Mouse (Mus musculus) ES-E14 (cell line): ENCODE measurements around the gene Shroom3. TPM values are rescaled to one million over a fixed set of nuclear protein-coding genes. Genes with fewer than 3 reads are reported as not detected.

Source experiments
- DNase-seq: peaks from one replicate; pipeline ENCODE4 v3.0.0-alpha.2; 2013; ENCODE audit warnings: low read depth, low spot score
- H3K27ac ChIP-seq: 2 replicates; pipeline ENCODE4 v1.5.1; 2012; ENCODE audit warnings: low read depth, mild to moderate bottlenecking, low read length, moderate library complexity, mixed read lengths; ENCODE audit not compliant: poor library complexity, insufficient read depth, severe bottlenecking
- H3K36me3 ChIP-seq: 2 replicates; pipeline ENCODE4 v1.6.1; 2012; ENCODE audit warnings: mild to moderate bottlenecking, low read length, moderate library complexity, mixed read lengths; ENCODE audit not compliant: control insufficient read depth, poor library complexity, insufficient read depth, severe bottlenecking
- H3K4me1 ChIP-seq, 2 experiments: fragments of 150-350 bp in 1 of 2; sonication (generic) in 1 of 2; 2 replicates each; pipeline ENCODE4 v1.6.1; 2012; ENCODE audit warnings: low read length in 2 of 2, mild to moderate bottlenecking in 1 of 2, mixed read lengths in 1 of 2; ENCODE audit not compliant: control insufficient read depth in 2 of 2, insufficient read depth in 2 of 2, poor library complexity in 1 of 2
- H3K4me3 ChIP-seq, 2 experiments: fragments of 150-350 bp in 1 of 2; sonication (generic) in 1 of 2; 2 replicates each; pipeline ENCODE4 v1.5.1; 2012; ENCODE audit warnings: low read length in 2 of 2, low read depth in 1 of 2, mild to moderate bottlenecking in 1 of 2, mixed read lengths in 1 of 2; ENCODE audit not compliant: insufficient read depth in 1 of 2, poor library complexity in 1 of 2, severe bottlenecking in 1 of 2
- H3K9ac ChIP-seq: 2 replicates; pipeline ENCODE4 v1.6.1; 2012; ENCODE audit warnings: low read depth, mild to moderate bottlenecking, low read length, mixed read lengths; ENCODE audit not compliant: poor library complexity, insufficient read depth, severe bottlenecking
- H3K9me3 ChIP-seq: fragments of 150-350 bp; sonication (generic); 2 replicates; pipeline ENCODE4 v1.6.1; 2012; ENCODE audit warnings: low read depth, mild to moderate bottlenecking, low read length; ENCODE audit not compliant: control insufficient read depth, insufficient read depth
- CHD2 ChIP-seq: IDR thresholded peaks from 2 replicates; pipeline ENCODE4 v1.6.1; 2014; ENCODE audit warnings: mild to moderate bottlenecking, low read depth, low read length, inconsistent platforms
- HCFC1 ChIP-seq: IDR thresholded peaks from 2 replicates; pipeline ENCODE4 v1.6.1; 2012; ENCODE audit warnings: low read length, inconsistent platforms, borderline replicate concordance; ENCODE audit not compliant: insufficient read depth
- MAFK ChIP-seq: IDR thresholded peaks from 2 replicates; pipeline ENCODE4 v1.6.1; 2014; ENCODE audit warnings: mild to moderate bottlenecking, low read depth, low read length, inconsistent platforms; ENCODE audit not compliant: insufficient read depth
- ZC3H11A ChIP-seq: IDR thresholded peaks from 2 replicates; pipeline ENCODE4 v1.6.1; 2012; ENCODE audit warnings: low read depth, mild to moderate bottlenecking, inconsistent platforms, low read length, borderline replicate concordance
- ZNF384 ChIP-seq: IDR thresholded peaks from 2 replicates; pipeline ENCODE4 v1.6.1; 2012; ENCODE audit warnings: low read depth, low read length, inconsistent platforms
- in situ Hi-C, 2 experiments: fragments of 600-800 bp; cut with MboI; formaldehyde crosslinking; loops; one replicate each; pipeline ENCODE4 v1.15.1; 2025; ENCODE audit warnings: low sequenced_read_pairs in 2 of 2, inconsistent platforms in 1 of 2; ENCODE audit not compliant: unreplicated experiment in 2 of 2
- total RNA-seq: library from RNA; depleted of rRNA; stranded (reverse); fragments of 300-350 nt; gene quantifications from 2 replicates; pipeline ENCODE4 v1.2.3, GENCODE M21; 2012

Shroom3 gene
- total RNA-seq, 1 experiment = 34.1 TPM

GRCm38 (mm10) chr5:92930557-92930956 lies 247.3 kb downstream of the Shroom3 start:
- H3K9me3 ChIP-seq = no peaks in the 10 kb centered on the region
- H3K4me1 ChIP-seq = peaks cover 2% of the 10 kb centered on the region in 2 experiments; a peak in 1 of 4 replicates
- TF ChIP-seq ZC3H11A (no peak), CHD2 (no peak), MAFK (no peak), HCFC1 (no peak), ZNF384 (no peak)
- no peak overlapping the region for H3K9ac ChIP-seq
- DNase-seq = no peak
- H3K36me3 ChIP-seq = peaks cover 13% of the 10 kb centered on the region
- in situ Hi-C loops = no loop called here
- no peak overlapping the region for H3K4me3 ChIP-seq
- H3K27ac ChIP-seq = no peak overlapping the region

GRCm38 (mm10) chr5:92931298-92931697 lies 248.1 kb downstream of the Shroom3 start:
- no peaks in the 10 kb centered on the region for H3K9me3 ChIP-seq
- H3K4me1 ChIP-seq = 0 out of 4 replicates have a peak, but pooled peaks cover 0 to 2% of the 10 kb centered on the region in 2 experiments
- no peak for DNase-seq
- H3K27ac ChIP-seq = no peak overlapping the region
- H3K36me3 ChIP-seq = peaks cover 17% of the 10 kb centered on the region
- H3K9ac ChIP-seq = no peak overlapping the region
- TF ChIP-seq CHD2 (no peak), ZC3H11A (no peak), MAFK (no peak), HCFC1 (no peak), ZNF384 (no peak)
- in situ Hi-C loops = no loop called here
- H3K4me3 ChIP-seq = no peak overlapping the region

GRCm38 (mm10) chr5:92933010-92933409 lies 249.8 kb downstream of the Shroom3 start:
- TF ChIP-seq MAFK (no peak), ZNF384 (no peak), HCFC1 (no peak), ZC3H11A (no peak), CHD2 (no peak)
- Histone ChIP-seq H3K27ac (no peak overlapping the region), H3K9me3 (no peaks in the 10 kb centered on the region), H3K36me3 (peaks cover 18% of the 10 kb centered on the region), H3K9ac (no peak overlapping the region), H3K4me1 (no peaks in the 10 kb centered on the region), H3K4me3 (no peak overlapping the region)
- DNase-seq = no peak
- in situ Hi-C loops = no loop called here

GRCm38 (mm10) chr5:92933599-92934217 lies 250.5 kb downstream of the Shroom3 start:
- Histone ChIP-seq H3K4me1 (no peaks in the 10 kb centered on the region), H3K27ac (no peak overlapping the region), H3K9me3 (no peaks in the 10 kb centered on the region), H3K36me3 (peaks cover 18% of the 10 kb centered on the region), H3K4me3 (no peak overlapping the region), H3K9ac (no peak overlapping the region)
- no peak for TF ChIP-seq ZNF384
- TF ChIP-seq HCFC1 = no peak
- TF ChIP-seq MAFK = no peak
- no peak for DNase-seq
- in situ Hi-C loops = no loop called here
